Comparison of ENCODE assay signal across 18 mouse cellular contexts in genomic region chr12:108234832-108235602, GRCm38 (mm10). TPM values are rescaled to one million over a fixed set of nuclear protein-coding genes. Genes with fewer than 3 reads are reported as not detected.
DNase-seq lines count a peak whose midpoint lies in the region; ATAC-seq and TF ChIP-seq lines count a peak whose summit lies in the region.
"Had no signal": no experiment of that assay in that cellular context is flagged by ENCODE, and none has a peak within 500 bp of the region (broad histone marks: within the 10 kb centered on the region; RNA-seq: fewer than 3 reads in every experiment).

No protein-coding gene starts in this region.

- H3K4me1 ChIP-seq in heart, embryonic 13.5 days = peaks cover 83% of the 10 kb centered on the region
- peaks cover 27% of the 10 kb centered on the region for H3K4me1 ChIP-seq in lung, adult 2 months (ENCODE audit: control insufficient read depth, insufficient read depth, low read length)
- H3K4me1 ChIP-seq in intestine, embryonic 16.5 days (ENCODE audit: control insufficient read depth, insufficient read depth, low read length) = peaks cover 78% of the 10 kb centered on the region
- H3K4me1 ChIP-seq in small intestine, adult 2 months (ENCODE audit: control insufficient read depth, insufficient read depth, insufficient read length, low read length) = peaks cover 69% of the 10 kb centered on the region

- H3K36me3 ChIP-seq in heart, embryonic 13.5 days = no peaks in the 10 kb centered on the region
- no peaks in the 10 kb centered on the region for H3K36me3 ChIP-seq in intestine, embryonic 16.5 days (ENCODE audit: control insufficient read depth, insufficient read depth, low read length)
- H3K36me3 ChIP-seq in small intestine, adult 2 months (ENCODE audit: control insufficient read depth, insufficient read depth, low read length) = no peaks in the 10 kb centered on the region
- H3K36me3 ChIP-seq: G1E; kidney, embryonic 15.5 days; liver, embryonic 15.5 days had no signal

- no peak overlapping the region for H3K4me3 ChIP-seq in heart, embryonic 13.5 days
- no peak overlapping the region for H3K4me3 ChIP-seq in lung, adult 2 months (replicated peaks; ENCODE audit: extremely low read depth, low read depth, low read length)
- no peak overlapping the region for H3K4me3 ChIP-seq in intestine, embryonic 16.5 days (ENCODE audit: low read length)
- peak overlapping the region; percentile 3 for H3K4me3 ChIP-seq in small intestine, adult 2 months (ENCODE audit: low read depth, low read length)
- H3K4me3 ChIP-seq in left cerebral cortex, adult 2 months = no peak overlapping the region
- H3K4me3 ChIP-seq: forebrain, embryonic 13.5 days; kidney, embryonic 15.5 days; liver, embryonic 15.5 days had no signal

- no peaks in the 10 kb centered on the region for H3K9me3 ChIP-seq in heart, embryonic 13.5 days
- no peaks in the 10 kb centered on the region for H3K9me3 ChIP-seq in intestine, embryonic 16.5 days (ENCODE audit: control insufficient read depth, low read length)
- H3K9me3 ChIP-seq: forebrain, embryonic 13.5 days; kidney, embryonic 15.5 days; liver, embryonic 15.5 days had no signal

- DNase-seq in heart, postnatal 4 days = no peak
- DNase-seq in lung, adult 2 months = peak; percentile 46
- no peak for DNase-seq in lung, postnatal 10 days
- DNase-seq in left cerebral cortex, adult 2 months (ENCODE audit: extremely low spot score in 1 of 2, low spot score in 2 of 2) = no peak
- no peak for DNase-seq in thymus, postnatal 4 days
- DNase-seq: cerebellum, postnatal 25 days; heart, postnatal 14 days; layer of hippocampus, postnatal 36 days; left cerebral cortex, postnatal 4 days; thymus, postnatal 14 days had no signal

- intact Hi-C loops in left cerebral cortex, adult 2 months (cut with DNase I) = no loop called here

- WGBS in heart, embryonic 13.5 days = 57% methylated on average over 14 of the region's 14 CpGs
- 48% methylated on average over 14 of the region's 14 CpGs for WGBS in lung, adult 2 months
- WGBS in intestine, embryonic 16.5 days = 57% methylated on average over 14 of the region's 14 CpGs
- WGBS in small intestine, adult 2 months = 26% methylated on average over 14 of the region's 14 CpGs

- no peaks in the 10 kb centered on the region for H3K27me3 ChIP-seq in heart, embryonic 13.5 days (replicated peaks)
- no peaks in the 10 kb centered on the region for H3K27me3 ChIP-seq in intestine, embryonic 16.5 days (replicated peaks; ENCODE audit: control insufficient read depth, insufficient read depth, low read length)
- no peaks in the 10 kb centered on the region for H3K27me3 ChIP-seq in small intestine, adult 2 months (ENCODE audit: control insufficient read depth, insufficient read depth, low read length)
- H3K27me3 ChIP-seq: forebrain, embryonic 13.5 days; kidney, embryonic 15.5 days; liver, embryonic 15.5 days had no signal

- no peak overlapping the region for H3K4me2 ChIP-seq in heart, embryonic 13.5 days
- H3K4me2 ChIP-seq in intestine, embryonic 16.5 days (ENCODE audit: low read depth, low read length) = no peak overlapping the region
- H3K4me2 ChIP-seq: forebrain, embryonic 13.5 days; kidney, embryonic 15.5 days; liver, embryonic 15.5 days had no signal

- no peak for TF ChIP-seq POLR2A in lung, adult 2 months (IDR thresholded peaks at IDR 0.05; ENCODE audit: borderline replicate concordance, extremely low read depth, low read depth, low read length)
- no peak for TF ChIP-seq POLR2A in small intestine, adult 2 months (IDR thresholded peaks at IDR 0.05; ENCODE audit: low read depth, low read length)

- no peak for TF ChIP-seq CTCF in lung, adult 2 months (IDR thresholded peaks at IDR 0.05; ENCODE audit: insufficient read depth, low read length)
- no peak for TF ChIP-seq CTCF in small intestine, adult 2 months (IDR thresholded peaks at IDR 0.05; ENCODE audit: extremely low read depth, insufficient read length, insufficient replicate concordance, low read depth, low read length)
- TF ChIP-seq CTCF in left cerebral cortex, adult 2 months (IDR thresholded peaks at IDR 0.05) = no peak

- peak overlapping the region; percentile 8; the same call in 1 of the 2 replicates for H3K9ac ChIP-seq in heart, embryonic 13.5 days
- H3K9ac ChIP-seq in intestine, embryonic 16.5 days (ENCODE audit: low read depth, low read length) = peak overlapping the region; percentile 33
- H3K9ac ChIP-seq: kidney, embryonic 15.5 days; liver, embryonic 15.5 days had no signal

- H3K27ac ChIP-seq in heart, embryonic 13.5 days (replicated peaks) = no peak overlapping the region
- H3K27ac ChIP-seq in intestine, embryonic 16.5 days (ENCODE audit: low read length) = peak overlapping the region; percentile 79
- peak overlapping the region; percentile 97 for H3K27ac ChIP-seq in small intestine, adult 2 months (ENCODE audit: insufficient read depth, low read depth, low read length)
- H3K27ac ChIP-seq in left cerebral cortex, adult 2 months = no peak overlapping the region
- H3K27ac ChIP-seq: kidney, embryonic 15.5 days; liver, embryonic 15.5 days had no signal

- no peak for ATAC-seq in heart, embryonic 13.5 days (ENCODE audit: extremely low read depth, insufficient number of reproducible peaks, low FRiP score, low TSS enrichment)
- ATAC-seq in intestine, embryonic 16.5 days = peak; percentile 32; the same call in 1 of the 2 replicates
- ATAC-seq: CD4-positive, CD25-positive, alpha-beta regulatory T cell, adult 4 months; forebrain, embryonic 13.5 days had no signal

RNA-seq across cellular contexts. Expression of gene Ccdc85c, which starts 40.2 kb away (rescaled TPM):
- polyA plus RNA-seq in heart, embryonic 13.5 days (2015; fragmentation: Nextera tagmentation; extraction: Ambion mirVana) = 4.9 and 5.8 TPM in 2 replicates
- total RNA-seq in heart, postnatal 4 days (2021) = 10 to 100 TPM; 35.2 to 37.2 TPM
- polyA plus RNA-seq in lung, adult 2 months (2012; rRNA removed) = 22.2 and 22.5 TPM in 2 replicates
- polyA plus RNA-seq in intestine, embryonic 16.5 days (2015; fragmentation: Nextera tagmentation; extraction: Ambion mirVana) = 4.8 and 7.1 TPM in 2 replicates
- polyA plus RNA-seq in small intestine, adult 2 months (2012; rRNA removed) = 58.8 and 100 TPM in 2 replicates
- 10 to 100 TPM; 73.7 to 79.3 TPM for total RNA-seq in left cerebral cortex, adult 2 months (2021)
- polyA plus RNA-seq: G1E had no signal

RNA-seq across cellular contexts. Expression of gene Ccnk, which starts 55.6 kb away (rescaled TPM):
- polyA plus RNA-seq in heart, embryonic 13.5 days (2015; fragmentation: Nextera tagmentation; extraction: Ambion mirVana) = 2.2 and 2.8 TPM in 2 replicates
- 10 to 100 TPM; 30.5 to 32.8 TPM for total RNA-seq in heart, postnatal 4 days (2021)
- 11.1 and 15.8 TPM in 2 replicates for polyA plus RNA-seq in lung, adult 2 months (2012; rRNA removed)
- polyA plus RNA-seq in intestine, embryonic 16.5 days (2015; fragmentation: Nextera tagmentation; extraction: Ambion mirVana) = 1.9 and 2.2 TPM in 2 replicates
- polyA plus RNA-seq in small intestine, adult 2 months (2012; rRNA removed) = 4.8 and 11.4 TPM in 2 replicates
- total RNA-seq in left cerebral cortex, adult 2 months (2021) = 10 to 100 TPM; 30.4 to 33.4 TPM

RNA-seq across cellular contexts. Expression of gene Setd3, which starts 55.9 kb away (rescaled TPM):
- 63.0 and 65.7 TPM in 2 replicates for polyA plus RNA-seq in heart, embryonic 13.5 days (2015; fragmentation: Nextera tagmentation; extraction: Ambion mirVana)
- total RNA-seq in heart, postnatal 4 days (2021) = 10 to 100 TPM; 74.9 to 75.7 TPM
- polyA plus RNA-seq in lung, adult 2 months (2012; rRNA removed) = 19.8 and 28.4 TPM in 2 replicates
- 89.8 and 90.8 TPM in 2 replicates for polyA plus RNA-seq in intestine, embryonic 16.5 days (2015; fragmentation: Nextera tagmentation; extraction: Ambion mirVana)
- polyA plus RNA-seq in small intestine, adult 2 months (2012; rRNA removed) = 4.2 and 8.9 TPM in 2 replicates
- total RNA-seq in left cerebral cortex, adult 2 months (2021) = 100 to 1,000 TPM; 167 to 185 TPM

Comparison
In these comparisons a context has a peak if more than half of its experiments do, and no peak if none do; other contexts are left out.
1. H3K27ac ChIP-seq: peak in intestine, embryonic 16.5 days (single experiment) and small intestine, adult 2 months (single experiment); none in heart, embryonic 13.5 days (single experiment) and left cerebral cortex, adult 2 months (single experiment).